Mouse (Mus musculus) C2C12 (cell line): ENCODE results near the gene Mia. TPM values are rescaled to one million over a fixed set of nuclear protein-coding genes. Genes with fewer than 3 reads are reported as not detected.
A peak's percentile ranks its signal among the peaks of the same experiment; 100 is the strongest.

Experiments
- H3K27me3 ChIP-seq: one replicate; pipeline ENCODE4 v1.6.1; 2011; ENCODE audit not compliant: control insufficient read depth, insufficient read depth, insufficient read length
- H3K36me3 ChIP-seq: one replicate; pipeline ENCODE4 v1.6.1; 2011; ENCODE audit not compliant: control insufficient read depth, insufficient read depth
- H3K4me3 ChIP-seq: one replicate; pipeline ENCODE4 v1.5.1; 2011; ENCODE audit warnings: mild to moderate bottlenecking, control low read depth; ENCODE audit not compliant: poor library complexity, insufficient read depth, severe bottlenecking
- H3K79me2 ChIP-seq: one replicate; pipeline ENCODE4 v1.6.1; 2011; ENCODE audit not compliant: control insufficient read depth, insufficient read depth
- H3K79me3 ChIP-seq: one replicate; pipeline ENCODE4 v1.6.1; 2011; ENCODE audit warnings: low read depth, control low read depth
- H3ac ChIP-seq: one replicate; pipeline ENCODE3; 2011; ENCODE audit warnings: low read depth; ENCODE audit not compliant: control insufficient read depth, insufficient read length
- CEBPB ChIP-seq: IDR thresholded peaks from one replicate; pipeline ENCODE4 v1.6.1; 2011; ENCODE audit warnings: low read depth, mild to moderate bottlenecking, control low read depth, moderate library complexity
- CTCF ChIP-seq: IDR thresholded peaks from one replicate; pipeline ENCODE4 v1.5.1; 2011; ENCODE audit not compliant: control insufficient read depth, insufficient read depth, insufficient read length
- FOSL1 ChIP-seq: IDR thresholded peaks from one replicate; pipeline ENCODE4 v1.8.0; 2011; ENCODE audit warnings: mild to moderate bottlenecking, low read length; ENCODE audit not compliant: poor library complexity, insufficient read depth, severe bottlenecking
- MAX ChIP-seq: IDR thresholded peaks from one replicate; pipeline ENCODE4 v1.6.1; 2011; ENCODE audit warnings: mild to moderate bottlenecking, control low read depth
- MYOD1 ChIP-seq: IDR thresholded peaks from one replicate; pipeline ENCODE4 v1.6.1; 2011; ENCODE audit warnings: low read depth; ENCODE audit not compliant: control insufficient read depth, insufficient read length
- MYOG ChIP-seq: IDR thresholded peaks from one replicate; pipeline ENCODE4 v1.6.1; 2011; ENCODE audit not compliant: control insufficient read depth, insufficient read length; ENCODE audit errors: extremely low read depth
- USF1 ChIP-seq: IDR thresholded peaks from one replicate; pipeline ENCODE4 v1.6.1; 2011; ENCODE audit warnings: low read depth, mild to moderate bottlenecking, control low read depth, moderate library complexity
- polyA plus RNA-seq: library from polyadenylated mRNA; unstranded; fragments of >200 nt; fragmentation: generic; extraction: Trizol; gene quantifications from one replicate; pipeline ENCODE4 v1.2.1, GENCODE M21; 2012; ENCODE audit warnings: missing spikeins

Gene Mia
- polyA plus RNA-seq, 1 experiment: 0.26 TPM

DNA sequence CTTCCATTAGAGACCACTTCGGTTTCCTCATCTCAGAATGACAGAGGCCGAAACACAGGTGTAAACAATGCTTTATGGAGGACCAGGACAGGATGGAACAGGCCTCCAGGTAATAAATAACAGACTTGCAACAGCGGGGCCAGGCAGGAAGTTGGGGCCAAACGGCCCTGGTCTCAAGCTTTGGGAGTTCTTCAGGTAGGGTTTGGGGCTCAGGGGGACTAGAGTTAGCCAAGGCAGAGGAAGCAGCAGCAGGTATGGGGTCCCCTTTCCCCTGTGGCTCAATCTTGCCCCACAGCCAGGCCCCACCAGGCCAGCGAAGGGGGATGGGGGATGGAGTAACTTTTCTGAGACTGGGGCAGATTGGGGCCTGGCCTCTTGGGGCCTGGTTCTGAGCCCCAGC is 12.6 kb downstream of the Mia start:
- no peaks in the 10 kb centered on the region for H3K27me3 ChIP-seq
- H3K79me3 ChIP-seq: peaks cover 6% of the 10 kb centered on the region
- TF ChIP-seq MYOG (no peak), CTCF (no peak), CEBPB (no peak)
- no peak overlapping the region for H3K4me3 ChIP-seq
- peaks cover 28% of the 10 kb centered on the region for H3K79me2 ChIP-seq
- H3K36me3 ChIP-seq: no peaks in the 10 kb centered on the region
- H3ac ChIP-seq: no peak overlapping the region

DNA sequence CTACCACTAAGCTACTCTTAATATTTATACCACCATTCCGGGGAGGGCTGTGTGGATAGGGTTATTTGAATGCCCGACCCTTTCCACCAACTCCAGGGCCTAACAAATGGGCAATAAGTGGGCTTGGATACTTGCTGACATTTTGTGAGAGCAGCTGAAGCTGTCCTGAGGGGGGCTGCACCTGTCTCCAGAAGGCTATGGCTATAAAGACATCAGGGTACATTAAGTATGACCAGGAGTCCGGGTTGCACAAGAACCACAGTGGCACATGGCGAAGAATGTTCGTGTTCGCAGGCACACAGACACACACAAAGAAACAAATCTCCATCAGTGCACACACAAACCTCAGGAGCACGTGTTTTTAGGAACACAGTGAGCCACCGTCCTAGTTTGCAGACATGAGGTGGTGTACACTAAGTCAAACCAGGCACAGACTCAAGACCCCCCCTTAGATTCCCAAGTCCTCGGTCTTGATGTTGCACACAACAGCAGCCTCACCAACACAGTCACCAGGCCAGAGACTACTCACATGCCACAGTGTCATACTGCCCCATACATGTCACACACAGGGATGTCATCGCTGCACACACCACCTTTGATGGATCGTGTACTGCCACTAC is 13.4 kb downstream of the Mia start:
- Histone ChIP-seq H3K4me3 (no peak overlapping the region), H3K27me3 (no peaks in the 10 kb centered on the region), H3ac (no peak overlapping the region), H3K36me3 (no peaks in the 10 kb centered on the region), H3K79me2 (peaks cover 36% of the 10 kb centered on the region), H3K79me3 (peaks cover 6% of the 10 kb centered on the region)
- no peak for TF ChIP-seq CTCF
- no peak for TF ChIP-seq CEBPB
- TF ChIP-seq MAX: no peak
- no peak for TF ChIP-seq MYOG
- no peak for TF ChIP-seq FOSL1
- TF ChIP-seq MYOD1: no peak
- TF ChIP-seq USF1: no peak

DNA sequence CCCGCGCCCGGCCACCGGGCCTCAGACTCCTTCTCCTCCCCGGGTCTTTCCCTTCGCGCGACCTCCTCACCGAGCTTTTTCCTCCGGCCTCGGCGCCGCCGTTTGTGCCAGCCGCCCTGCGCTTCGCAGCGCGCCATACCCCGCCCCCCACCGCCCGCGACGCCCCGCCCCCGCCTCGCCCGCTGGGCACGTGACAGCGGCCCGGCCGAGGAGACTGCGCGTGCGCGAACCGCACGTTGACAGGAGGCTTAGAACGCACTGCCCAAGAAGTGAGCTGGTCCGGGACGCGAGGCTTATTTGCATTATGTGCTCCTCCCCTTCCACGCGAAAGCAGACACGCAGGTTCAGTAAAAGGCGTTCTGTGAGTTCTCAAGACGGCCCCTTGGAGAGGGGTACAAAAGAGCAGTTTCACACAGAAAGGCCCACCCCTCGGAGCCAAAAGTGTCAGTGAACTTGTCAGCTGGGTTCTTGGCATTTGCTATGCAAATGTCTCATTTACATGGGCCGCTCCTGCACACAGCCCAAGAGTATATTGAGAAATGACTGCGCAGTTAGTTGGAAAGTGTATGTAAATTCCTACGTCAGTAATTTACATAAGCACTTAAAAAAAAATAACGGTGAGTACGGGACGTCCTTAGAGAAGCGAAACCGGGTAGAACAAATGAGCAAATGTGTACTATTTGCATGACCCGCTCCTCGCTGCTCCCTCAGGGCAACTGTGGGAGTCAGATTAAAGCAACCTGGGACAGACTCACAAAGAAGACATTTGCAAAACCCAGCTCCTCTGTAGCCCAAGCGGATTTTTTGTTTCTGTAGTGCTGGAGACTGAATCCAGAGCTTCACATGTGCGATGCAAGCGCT is 14.1 kb downstream of the Mia start, which contains the start of gene Egln2:
Gene Egln2, minus strand, starts transcription at position 189 of the 861 bp plus-strand sequence.
- H3K79me3 ChIP-seq: peaks cover 6% of the 10 kb centered on the region
- TF ChIP-seq USF1 (peak; percentile 84), MYOG (no peak)
- H3K36me3 ChIP-seq: no peaks in the 10 kb centered on the region
- no peaks in the 10 kb centered on the region for H3K27me3 ChIP-seq
- H3ac ChIP-seq: peak within 1 kb of the TSS; percentile 90
- peak within 1 kb of the TSS; percentile 69 for H3K4me3 ChIP-seq
- H3K79me2 ChIP-seq: peaks cover 39% of the 10 kb centered on the region

DNA sequence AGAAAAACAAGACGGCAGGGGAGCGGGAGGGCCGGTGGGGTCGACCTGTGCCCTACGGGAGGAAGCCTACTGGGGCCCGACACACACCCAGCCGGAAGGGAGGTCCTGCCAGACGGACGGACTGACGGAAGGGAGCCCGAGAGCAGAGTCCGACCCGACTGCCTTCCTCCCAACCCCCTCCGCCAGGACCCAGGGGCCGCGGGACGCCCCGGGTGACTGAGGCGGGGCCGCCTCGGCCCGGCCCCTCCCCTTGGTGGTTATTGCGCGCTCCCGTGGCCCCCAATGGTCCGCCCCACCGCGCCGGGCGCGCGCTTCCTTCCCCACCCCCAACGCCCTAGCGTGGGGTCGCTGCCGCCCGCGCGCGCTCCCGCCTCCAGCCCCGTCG is 14.7 kb downstream of the Mia start:
- H3K79me2 ChIP-seq: peaks cover 44% of the 10 kb centered on the region
- no peaks in the 10 kb centered on the region for H3K36me3 ChIP-seq
- TF ChIP-seq MYOG: no peak
- TF ChIP-seq MAX: no peak
- TF ChIP-seq CTCF: no peak
- TF ChIP-seq USF1: no peak
- no peak for TF ChIP-seq MYOD1
- no peak for TF ChIP-seq FOSL1

DNA sequence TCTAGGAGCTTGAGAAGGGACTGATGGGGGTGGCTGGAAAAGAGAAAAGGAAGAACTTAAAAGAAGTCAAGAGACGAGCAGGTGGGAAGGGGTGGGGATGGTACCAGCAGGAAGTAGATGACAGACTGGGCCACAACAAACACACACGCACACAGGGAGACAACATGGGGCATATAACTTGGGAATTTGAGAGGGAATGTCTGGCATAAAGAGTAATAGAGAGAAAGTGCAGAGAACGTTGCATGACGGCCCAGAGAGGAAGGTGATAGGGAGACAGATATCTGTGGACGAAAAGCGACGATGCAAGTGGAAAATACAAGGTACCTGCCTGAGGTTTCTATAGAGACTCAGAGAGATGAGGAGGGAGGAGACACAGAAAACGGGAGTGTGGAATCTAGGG is 15.3 kb downstream of the Mia start:
- Histone ChIP-seq H3K79me2 (peaks cover 49% of the 10 kb centered on the region), H3K4me3 (peak overlapping the region; percentile 69), H3ac (peak overlapping the region; percentile 90), H3K79me3 (peaks cover 7% of the 10 kb centered on the region), H3K27me3 (no peaks in the 10 kb centered on the region), H3K36me3 (no peaks in the 10 kb centered on the region)
- no peak for TF ChIP-seq CTCF
- TF ChIP-seq CEBPB: no peak
- no peak for TF ChIP-seq USF1
- no peak for TF ChIP-seq MAX
- TF ChIP-seq FOSL1: no peak
- TF ChIP-seq MYOD1: no peak

More for the DNA sequence above, 14.7 kb downstream of the Mia start:
- Histone ChIP-seq H3K27me3 (no peaks in the 10 kb centered on the region), H3K79me3 (peaks cover 6% of the 10 kb centered on the region), H3ac (peak overlapping the region; percentile 90), H3K4me3 (peak overlapping the region; percentile 69)

DNA sequence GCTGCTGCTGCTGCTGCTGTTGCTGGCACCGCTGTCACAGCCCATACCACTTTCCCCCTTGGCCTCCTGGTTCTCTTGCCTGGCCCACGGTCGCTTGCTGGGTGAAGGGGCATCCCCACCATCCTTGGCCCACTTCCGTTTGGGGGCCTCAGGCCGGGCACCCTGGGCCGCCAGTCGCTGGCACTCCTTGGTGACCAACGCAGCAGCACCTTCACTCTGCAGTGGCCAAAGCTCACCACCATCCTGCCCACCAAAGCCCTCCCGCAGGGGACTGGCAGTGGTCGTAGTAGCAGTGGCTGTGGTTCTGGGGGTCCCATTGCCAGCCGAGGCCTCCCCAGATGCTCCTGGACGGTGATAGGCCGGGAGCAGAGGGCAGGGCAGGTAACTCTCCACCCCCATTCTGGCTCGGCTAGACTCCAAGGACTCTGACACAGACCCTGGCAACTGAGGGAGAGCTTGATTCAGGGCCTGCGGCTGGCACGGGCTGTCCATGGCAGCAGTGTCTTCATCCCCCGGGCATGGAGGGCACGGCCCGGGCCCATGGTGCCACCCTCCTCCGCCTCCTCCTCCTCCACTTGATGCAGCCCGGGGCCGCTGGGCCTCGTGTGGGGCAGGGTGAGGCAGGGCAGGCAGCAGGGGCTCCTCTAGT is 15.8 kb downstream of the Mia start:
- Histone ChIP-seq H3ac (peak overlapping the region; percentile 90), H3K79me2 (peaks cover 55% of the 10 kb centered on the region), H3K79me3 (peaks cover 7% of the 10 kb centered on the region), H3K27me3 (no peaks in the 10 kb centered on the region), H3K36me3 (no peaks in the 10 kb centered on the region), H3K4me3 (peak overlapping the region; percentile 69)
- TF ChIP-seq CEBPB (no peak), MAX (no peak), MYOD1 (no peak), FOSL1 (no peak), USF1 (no peak), MYOG (no peak), CTCF (no peak)
